Mouse (Mus musculus) lung, adult 18-20 months (tissue): ENCODE results near the gene Kat5.
A peak's percentile ranks its signal among the peaks of the same experiment; 100 is the strongest.

Experiments used
- DNase-seq, 2 experiments: peaks; one replicate each; pipeline ENCODE4 v3.0.0; 2022; ENCODE audit warnings: mixed read lengths in 2 of 2

Gene Kat5

DNA sequence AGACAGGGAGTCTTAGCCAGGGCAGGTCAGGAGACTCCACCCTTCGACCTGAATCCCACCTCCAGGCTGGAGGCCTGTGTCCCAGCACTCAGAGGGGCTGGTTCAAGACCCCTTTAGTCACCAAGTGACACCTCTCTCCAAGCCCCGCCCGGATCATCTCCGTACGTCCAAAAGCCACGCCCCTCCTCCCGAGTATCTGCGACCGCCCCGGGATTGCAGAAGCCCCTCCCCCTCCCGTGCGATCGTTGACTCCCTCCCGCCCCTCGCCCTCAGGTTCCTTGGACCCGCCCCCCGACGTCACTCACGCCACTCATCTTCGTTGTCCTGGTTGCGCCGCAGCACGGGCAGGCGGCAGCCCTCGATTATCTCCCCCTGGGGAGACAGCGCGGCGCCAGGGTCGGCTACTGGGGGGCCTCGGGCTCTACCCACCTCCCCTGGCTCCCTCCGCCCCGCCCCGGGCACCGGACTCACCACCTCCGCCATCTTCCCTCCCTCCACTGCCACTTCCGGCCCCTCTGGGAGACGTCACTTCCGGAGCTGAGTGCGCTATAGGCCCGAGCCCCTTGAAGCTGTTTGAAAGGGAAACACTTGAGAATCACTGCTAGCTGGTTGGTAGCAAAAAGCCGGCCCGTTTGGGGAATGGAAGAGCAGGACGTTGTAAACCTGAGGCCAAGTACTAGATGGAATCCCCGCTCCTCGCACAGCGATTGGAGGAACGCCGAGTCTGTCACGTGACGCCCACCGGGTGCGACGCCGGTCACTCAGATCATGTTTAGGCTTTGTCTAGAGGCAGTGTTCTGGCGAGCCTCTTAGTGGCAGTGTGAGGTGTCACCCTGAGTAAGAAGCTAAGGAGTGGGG is at the start of gene Kat5:
Gene Kat5 (minus strand): TSS at position 691 of the 858 bp plus-strand sequence.
- peak; percentile 92 for DNase-seq

DNA sequence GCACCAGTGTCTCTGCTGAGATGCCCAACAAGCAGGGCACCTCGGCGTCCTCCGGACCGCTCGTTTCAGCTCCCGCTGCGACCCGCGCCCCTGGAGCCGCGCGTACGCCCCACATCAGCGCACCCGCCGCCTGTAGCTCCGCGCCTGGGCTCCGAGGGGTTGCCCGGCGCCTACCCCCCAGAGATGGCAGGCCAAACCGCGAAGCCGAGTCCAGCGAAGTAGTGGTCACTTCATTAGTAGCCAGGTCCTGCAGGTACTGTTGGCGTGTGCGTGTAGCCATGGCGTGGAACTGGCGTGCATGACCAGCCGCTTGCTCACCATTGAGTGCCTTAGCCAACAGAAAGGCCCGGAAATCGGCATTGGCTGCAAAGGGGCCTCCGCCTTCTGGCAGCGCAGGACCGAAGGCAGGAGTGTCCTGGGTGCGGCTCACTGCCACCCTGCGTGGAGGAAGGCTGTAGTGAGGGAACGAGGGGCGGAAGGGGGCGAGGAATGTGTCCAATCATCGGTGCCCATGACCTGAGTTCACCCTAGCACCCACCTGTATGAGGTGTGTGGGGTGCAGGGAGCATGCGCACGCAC is 44.8 kb upstream of the Kat5 start:
- DNase-seq, result no peak

DNA sequence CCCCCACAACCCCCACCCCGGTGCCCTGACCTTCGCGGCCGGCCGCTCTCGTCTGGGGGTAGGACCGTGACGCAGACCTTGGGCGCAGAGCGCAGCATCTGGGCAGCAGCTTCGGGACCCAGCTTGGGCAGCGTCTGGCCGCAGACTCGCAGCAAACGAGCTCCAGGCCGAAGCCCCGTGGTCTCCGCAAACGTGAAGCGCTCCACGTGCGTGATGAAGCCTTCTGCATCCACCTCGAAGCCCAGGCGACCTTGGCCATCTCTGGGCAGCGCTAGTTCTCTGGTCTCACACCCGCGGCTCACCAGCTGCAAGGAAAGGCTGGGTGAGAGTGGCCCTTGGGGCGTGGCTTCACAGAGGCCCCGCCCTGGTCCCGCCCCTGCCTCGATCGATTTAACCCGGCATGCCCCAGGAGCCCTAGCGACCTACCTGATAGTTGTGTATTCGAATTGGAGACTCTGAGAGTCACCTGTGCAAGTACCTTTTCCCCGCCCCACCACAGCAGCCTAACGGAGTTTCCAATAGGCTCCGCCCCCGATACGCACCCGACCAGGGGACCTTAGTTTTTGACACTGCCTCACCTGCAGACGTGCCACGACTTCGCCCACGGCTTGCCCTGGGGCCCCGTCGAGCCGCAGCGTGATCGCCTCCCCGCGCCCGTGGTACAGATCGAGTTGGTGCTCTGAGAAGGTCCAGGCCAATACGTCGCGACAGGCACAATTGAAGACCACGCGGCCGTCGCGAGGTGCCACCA is 44.1 kb upstream of the Kat5 start:
- DNase-seq, result no peak

DNA sequence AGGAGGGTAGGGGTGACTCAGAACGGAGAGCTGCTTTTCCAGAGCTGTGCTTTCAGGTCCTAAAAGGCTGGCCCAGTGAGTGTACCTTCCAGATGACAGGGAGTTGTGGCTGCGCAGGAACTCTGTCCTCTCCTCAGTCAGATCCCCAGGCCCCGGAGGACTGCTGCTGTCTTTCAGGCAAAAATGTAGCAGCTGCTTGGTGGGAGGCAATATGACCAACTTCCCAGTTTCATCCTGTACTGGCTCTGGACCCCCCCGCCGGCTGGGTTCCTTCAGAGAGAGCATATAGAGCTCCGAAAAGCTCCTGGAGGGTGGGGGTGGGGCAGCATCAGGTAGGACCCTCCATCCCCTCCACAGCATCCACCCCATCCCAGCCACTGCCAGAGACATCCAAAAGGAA is 42.5 kb upstream of the Kat5 start:
- no peak for DNase-seq

DNA sequence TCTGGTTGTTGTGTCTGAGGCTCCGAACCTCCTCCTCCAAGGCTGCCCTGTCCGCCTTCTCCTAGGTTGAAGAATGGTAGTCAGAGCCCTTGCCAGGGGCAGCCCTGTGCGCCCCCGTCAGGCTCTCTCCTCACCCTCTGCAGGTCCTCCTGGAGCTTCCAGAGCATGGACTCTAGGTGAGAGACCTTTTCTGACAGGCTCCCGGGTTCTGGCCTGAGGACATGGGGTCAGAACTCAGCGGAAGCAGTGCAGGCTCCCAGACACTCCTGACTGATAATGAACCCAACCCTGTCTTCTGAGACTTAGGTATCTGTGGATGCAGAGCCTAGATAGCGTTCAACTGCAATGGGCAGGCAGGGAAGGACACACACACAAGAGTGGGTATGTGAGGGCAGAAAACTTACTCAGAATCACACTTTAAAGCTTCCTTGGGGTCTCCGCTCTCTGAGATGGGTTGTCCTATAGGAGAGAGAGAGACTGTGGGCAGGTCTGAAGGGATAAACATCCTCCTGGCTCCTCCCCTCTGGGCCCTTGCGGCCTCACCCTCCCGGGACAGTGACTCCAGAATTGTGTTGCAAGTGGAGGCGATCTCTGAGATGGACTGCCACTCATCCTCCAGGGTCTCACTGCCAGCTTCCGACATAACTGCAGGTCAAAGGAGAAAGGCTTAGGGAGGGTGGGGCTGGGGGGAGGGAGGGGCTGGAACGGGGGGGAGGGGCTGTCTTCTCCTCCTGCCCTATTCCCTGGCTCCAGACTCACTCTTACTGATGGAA is 41.7 kb upstream of the Kat5 start:
- DNase-seq, result no peak

DNA sequence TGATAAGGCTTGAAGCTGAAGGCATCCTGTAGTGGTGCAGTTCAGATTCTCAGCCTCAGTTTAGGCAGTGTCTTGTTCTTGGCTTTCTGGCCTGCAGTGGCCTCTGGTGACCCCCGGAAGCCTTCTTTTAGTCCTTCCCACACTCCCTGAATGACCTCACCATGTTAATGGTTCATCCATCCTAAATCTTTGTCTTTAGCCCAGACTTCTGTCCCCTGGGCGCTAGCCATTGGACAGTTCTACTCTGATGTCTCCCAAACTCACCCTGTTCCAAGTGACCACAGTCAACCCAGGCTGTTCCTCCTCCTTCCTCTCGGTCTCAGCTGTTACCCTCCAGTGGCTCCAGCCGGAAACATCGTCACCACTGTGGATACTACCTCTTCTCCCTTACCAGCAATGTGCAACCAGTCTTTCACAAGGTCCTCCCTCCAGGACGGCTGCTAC is 39.3 kb upstream of the Kat5 start:
- peak; percentile 48 to 51 for DNase-seq

DNA sequence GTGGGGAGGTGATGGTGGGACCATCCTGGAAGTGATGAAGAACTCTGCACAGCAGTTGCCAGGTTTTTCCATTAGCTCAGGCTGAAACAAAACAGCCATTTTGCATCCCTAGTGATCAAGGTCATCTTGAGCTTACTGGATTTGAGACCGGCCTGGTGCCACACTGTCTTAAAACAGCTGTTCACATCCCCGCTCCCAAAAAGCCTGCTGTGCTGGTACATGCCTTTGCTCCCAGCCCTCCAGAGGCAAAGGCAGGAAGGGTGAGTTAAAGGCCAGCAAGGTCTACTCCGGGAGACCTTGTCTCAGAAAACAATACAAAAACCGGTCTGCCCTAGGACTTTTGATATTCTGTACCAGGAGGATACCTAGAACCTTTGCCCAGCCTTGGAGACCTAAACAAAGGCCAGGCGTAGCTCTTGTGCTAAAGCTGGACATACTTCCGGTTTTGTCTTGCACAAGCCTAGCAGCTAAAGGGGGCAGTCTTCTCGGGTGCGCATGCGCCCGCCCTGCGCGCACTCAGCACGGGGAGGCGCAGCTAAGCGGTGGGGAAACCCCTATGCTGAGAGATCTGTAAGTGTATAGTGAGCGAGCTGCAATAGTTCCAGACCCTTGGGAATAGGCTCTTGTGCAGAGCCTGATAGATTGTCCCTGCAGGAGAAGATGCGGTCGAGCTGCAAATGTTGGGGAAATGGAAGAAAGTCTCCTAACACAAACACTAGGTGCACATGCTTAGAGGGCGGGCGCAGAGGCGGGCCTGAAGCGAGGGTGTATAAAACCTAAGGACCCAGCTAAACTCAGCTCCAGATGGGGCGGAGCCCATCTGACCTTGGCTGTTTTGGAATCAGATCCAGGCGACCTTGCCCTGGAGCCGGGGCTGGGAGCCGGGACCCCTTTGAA is 38.6 kb upstream of the Kat5 start:
- peak; percentile 87 to 90 for DNase-seq

DNA sequence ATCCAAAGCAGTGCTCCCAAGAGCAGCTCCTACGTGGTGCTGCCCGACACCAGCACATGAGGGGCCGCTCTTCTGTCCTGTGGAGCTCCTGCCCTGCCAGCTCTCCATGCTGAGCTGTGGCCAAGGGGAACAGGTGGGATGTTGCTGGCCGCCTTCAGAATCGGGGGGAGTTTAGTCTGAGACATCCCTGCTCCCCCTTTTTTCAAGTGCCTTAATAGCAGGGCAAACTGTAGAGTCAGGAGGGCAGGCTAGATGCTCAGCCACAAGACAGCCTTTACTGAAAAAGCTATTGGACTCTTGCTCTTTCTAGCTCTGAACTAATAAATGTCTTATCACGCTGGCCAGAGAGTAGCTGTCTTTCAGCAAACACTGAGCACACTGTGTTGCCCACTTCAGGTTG is 37.8 kb upstream of the Kat5 start:
- DNase-seq, result no peak

DNA sequence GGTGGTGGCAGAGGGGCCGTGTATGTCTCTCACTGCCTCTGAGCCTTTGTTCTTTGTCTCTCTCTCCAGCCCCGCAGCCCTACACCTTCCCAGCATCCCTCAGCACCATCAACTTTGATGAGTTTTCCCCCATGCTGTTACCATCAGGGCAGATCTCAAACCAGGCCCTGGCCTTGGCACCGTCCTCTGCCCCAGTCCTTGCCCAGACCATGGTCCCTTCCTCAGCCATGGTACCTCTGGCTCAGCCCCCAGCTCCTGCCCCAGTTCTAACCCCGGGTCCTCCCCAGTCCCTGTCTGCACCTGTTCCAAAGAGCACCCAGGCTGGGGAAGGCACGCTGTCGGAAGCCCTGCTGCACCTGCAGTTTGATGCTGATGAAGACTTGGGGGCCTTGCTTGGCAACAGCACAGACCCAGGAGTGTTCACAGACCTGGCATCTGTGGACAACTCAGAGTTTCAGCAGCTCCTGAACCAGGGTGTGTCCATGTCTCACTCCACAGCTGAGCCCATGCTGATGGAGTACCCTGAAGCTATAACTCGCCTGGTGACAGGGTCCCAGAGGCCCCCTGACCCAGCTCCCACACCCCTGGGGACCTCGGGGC is 36.8 kb upstream of the Kat5 start:
- DNase-seq, result no peak

DNA sequence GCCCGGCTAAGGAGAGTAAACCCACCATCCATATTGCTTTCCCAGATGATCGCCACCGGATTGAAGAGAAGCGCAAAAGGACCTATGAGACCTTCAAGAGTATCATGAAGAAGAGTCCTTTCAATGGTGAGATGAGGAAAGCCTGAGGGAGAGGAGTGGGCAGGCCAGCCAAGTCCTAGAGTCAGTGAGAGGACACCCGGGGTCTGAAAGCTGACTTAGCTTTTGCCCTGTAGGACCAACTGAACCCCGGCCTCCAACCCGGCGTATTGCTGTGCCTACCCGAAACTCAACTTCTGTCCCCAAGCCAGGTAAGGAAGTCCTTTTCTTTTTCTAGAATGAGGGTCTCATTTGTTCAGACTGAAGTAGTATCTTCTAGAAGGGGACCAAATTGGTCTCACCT is 35.2 kb upstream of the Kat5 start:
- no peak for DNase-seq

DNA sequence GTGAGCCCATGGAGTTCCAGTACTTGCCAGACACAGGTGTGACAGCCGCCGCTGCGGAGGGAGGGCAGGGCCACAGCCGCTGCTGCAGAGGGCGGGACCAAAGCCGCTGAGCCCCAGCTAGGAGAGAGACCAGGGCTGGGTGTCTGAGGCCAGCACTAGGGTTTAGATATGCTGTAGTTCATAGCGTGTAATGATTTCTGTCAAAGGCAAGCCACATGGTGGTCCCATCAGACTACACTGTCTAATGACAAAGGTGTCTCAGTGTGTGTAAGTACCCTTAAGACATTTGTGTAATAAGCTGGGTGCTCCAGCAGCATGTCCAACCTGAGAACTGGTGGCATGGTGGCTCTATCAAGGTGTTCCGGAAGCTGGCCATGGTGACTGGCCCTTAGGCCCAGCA is 31.6 kb upstream of the Kat5 start:
- no peak for DNase-seq

DNA sequence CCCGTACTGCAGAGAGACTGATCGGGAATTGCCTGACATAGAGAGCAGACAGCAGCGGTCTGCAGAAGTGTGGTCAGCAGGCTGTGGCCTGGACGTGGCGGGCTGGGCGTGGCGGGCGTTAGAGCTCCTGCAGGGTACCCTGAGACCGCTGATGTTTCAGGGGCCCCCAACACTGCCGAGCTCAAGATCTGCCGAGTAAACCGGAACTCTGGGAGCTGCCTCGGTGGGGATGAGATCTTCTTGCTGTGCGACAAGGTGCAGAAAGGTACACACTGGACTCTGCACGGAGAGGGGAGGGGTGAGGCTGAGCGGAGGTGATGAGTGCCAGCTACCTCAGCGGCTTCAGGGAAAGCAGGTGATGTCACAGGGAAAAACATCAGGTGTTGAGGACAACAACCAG is 31.0 kb upstream of the Kat5 start:
- no peak for DNase-seq

DNA sequence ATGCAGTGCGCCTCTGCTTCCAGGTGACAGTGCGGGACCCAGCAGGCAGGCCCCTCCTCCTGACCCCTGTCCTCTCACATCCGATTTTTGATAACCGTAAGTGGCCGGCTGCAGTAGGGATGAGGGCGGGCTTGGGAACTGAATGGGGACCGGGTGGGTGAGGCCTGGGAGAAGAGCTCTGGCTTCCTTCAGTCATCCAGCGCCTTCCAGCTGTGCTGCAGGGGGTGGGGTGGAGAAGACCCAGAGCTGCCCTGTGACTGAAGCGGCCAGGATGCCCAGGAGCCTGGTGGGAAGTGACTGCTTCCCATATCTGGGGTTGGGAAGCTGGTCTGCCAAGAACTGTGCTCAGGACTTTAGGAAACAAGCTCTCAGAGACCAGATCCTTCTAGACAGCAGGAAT is 30.3 kb upstream of the Kat5 start:
- no peak for DNase-seq

DNA sequence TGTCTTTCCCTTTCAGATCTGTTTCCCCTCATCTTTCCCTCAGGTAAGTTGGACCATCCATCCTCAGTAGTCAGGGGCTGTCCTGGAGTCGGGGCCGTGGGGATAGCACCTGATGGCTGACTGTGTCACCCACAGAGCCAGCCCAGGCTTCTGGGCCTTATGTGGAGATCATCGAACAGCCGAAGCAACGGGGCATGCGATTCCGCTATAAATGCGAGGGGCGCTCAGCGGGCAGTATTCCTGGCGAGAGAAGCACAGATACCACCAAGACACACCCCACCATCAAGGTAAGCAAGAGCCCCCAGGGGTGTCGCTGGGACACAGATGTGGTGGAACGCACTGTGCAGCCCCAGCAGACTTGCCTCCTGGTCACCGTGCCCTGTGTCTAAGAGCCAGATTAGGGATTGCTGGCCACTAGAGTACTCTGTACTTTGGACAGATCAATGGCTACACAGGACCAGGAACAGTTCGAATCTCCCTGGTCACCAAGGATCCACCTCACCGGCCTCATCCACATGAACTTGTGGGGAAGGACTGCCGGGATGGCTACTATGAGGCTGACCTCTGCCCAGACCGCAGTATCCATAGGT is 28.5 kb upstream of the Kat5 start:
- DNase-seq, result no peak

DNA sequence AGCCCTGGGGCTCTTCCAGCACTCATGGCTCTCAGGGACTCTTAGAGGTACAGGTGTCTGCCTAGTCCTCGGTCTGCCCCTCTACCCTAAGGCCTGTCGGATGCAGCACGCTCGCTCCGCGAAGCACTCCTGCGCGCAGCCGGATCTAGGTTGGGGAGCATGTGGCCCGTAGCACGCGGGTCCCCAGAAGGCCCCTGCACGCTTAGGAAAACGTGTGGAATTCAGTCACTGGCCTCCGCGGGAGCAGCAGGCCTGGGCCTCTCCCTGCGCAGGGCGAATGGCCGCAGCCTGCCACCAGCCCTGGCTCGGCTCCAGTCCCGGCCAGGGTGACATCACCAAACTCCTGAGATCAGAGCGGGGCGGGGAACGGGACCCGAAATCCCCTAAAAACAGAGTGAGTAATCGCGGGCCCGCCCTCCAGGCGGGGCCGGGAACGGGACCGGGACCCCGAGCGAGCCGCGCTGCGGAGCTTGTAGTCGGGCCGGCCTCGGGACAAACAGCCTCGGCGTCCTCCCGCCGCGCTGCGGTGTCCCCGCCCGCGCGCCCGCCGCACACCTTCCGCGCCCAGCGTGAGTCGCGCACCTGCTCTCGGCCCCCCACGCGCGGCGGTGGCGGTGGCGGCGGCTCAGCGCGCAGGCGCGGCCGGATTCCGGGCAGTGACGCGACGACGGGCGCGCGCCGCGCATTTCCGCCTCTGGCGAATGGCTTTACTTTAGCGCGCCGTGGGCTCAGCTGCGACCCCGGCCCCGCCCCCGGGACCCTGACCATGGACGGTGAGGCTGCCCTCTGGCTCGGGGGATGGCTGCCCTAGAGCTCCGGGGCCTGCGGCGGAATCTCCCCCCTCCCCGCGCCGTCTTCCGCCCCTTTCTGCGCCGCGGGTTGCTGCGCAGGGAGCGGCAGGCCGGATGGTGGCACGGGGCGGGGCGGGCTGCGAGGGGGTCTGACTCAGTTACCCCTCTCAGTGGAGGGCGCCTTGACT is 27.3 kb upstream of the Kat5 start, which contains the start of gene Rela:
Gene Rela (plus strand): TSS at position 415 of the 979 bp plus-strand sequence.
- peak; percentile 93 to 95 for DNase-seq

DNA sequence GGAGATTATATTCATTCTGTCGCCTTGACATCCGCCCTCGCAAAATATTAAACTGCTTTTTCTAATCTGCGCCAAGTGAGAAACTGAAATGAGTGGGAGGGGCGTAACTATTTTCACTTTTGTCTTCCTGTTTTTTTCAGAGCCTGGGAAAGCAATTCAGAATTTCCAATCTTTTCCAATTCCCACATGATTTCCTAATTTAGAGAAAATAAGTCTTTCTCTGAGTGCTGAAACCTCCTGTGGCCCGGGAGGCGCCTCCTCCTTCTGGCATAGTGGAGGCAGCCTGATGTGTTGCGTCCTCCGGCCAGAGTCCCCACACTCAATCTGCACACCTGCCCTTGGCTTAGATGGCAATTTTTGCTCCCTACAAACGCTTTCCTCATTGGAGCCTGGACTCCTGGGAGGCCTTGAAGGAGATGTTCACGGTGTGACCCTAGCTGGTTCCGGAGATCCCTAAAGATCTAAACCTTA is 26.6 kb upstream of the Kat5 start:
- peak; percentile 47 for DNase-seq

DNA sequence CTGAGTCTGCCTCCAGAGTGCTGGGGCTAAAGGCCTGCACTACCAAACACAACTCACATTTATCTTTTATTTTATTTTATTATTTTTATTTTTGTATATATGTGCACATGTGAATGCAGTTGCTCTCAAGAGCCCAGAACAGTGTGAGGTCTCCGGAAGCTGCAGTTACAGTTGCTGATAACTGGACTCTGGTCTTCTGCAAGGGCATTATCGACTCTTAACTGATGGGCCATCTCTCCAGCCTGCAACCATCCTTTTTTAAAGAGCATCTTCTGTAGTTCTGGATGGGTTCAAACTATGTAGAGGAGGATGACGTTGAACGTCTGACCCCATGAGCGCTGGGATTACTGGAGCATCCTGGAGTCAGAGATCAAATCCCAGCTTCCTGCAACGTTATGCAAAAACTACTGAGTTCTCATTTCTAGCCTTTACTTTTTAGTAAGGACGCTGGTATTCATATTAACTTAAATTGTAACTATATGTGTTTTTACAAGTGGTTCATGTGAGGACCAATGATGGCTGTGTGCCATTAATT is 26.1 kb upstream of the Kat5 start:
- DNase-seq, result no peak

DNA sequence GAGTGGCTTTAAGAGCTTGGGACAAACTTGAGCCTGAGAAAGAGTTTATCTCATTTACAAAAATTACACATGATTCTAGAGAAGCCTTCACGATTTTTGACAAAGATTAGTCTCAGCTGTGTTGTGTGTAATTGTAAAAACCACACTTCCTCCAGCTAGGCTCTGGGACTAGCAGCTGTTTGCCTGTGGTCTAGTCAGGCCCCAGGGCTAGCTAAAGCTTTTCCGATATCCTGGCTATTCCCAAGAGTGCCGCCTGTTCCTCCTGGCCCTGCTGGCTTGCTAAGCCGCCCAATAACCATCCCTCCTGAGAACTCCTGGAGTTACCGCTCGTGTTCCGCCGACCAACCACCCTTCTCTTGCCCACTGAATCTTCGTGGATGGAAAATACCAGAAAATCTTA is 22.1 kb upstream of the Kat5 start:
- no peak for DNase-seq

DNA sequence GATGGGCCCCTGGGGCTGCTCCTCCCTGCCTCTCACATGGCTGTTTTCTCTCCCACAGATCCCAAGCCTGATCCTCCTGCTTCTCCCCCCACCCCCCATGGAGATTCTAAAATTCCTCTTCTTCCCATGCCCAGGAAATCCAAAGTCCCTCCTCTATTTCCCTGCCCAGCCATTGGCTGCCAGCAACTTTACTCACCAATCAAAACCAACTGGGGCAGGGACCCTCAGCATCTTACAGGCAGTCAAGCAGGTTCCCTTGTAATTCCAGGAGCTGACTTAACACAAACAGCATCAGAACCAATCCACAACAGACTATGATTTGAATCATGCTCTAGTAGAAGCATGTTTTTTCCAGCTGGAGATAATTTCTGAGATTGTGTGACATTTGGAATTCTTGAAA is 19.9 kb upstream of the Kat5 start:
- DNase-seq, result no peak
